Mouse (Mus musculus): ENCODE data around the gene Atf7. TPM values are rescaled to one million over a fixed set of nuclear protein-coding genes. Genes with fewer than 3 reads are reported as not detected.

Gene Atf7
- polyA plus RNA-seq, 1 experiment from 2014 or later: 13.7 TPM

GRCm38 (mm10) chr15:102585501-102585900 lies 39.8 kb downstream of the Atf7 start:
- no peak for DNase-seq (ENCODE audit: low spot score)
- H3K27me3 ChIP-seq (ENCODE audit: control insufficient read depth, insufficient read depth, low read length): no peaks in the 10 kb centered on the region
- no peak overlapping the region for H3K27ac ChIP-seq (replicated peaks; ENCODE audit: low read depth, low read length)
- no peaks in the 10 kb centered on the region for H3K36me3 ChIP-seq (replicated peaks; ENCODE audit: control insufficient read depth, insufficient read depth, low read depth, low read length)
- H3K9me3 ChIP-seq (replicated peaks; ENCODE audit: control insufficient read depth, low read length): no peaks in the 10 kb centered on the region
- H3K9ac ChIP-seq (replicated peaks; ENCODE audit: low read length): no peak overlapping the region
- ATAC-seq (replicated peaks; ENCODE audit: insufficient number of reproducible peaks, low FRiP score, low TSS enrichment, low read depth): no peak
- 90% methylated on average over 5 of the region's 5 CpGs for WGBS
- no peak overlapping the region for H3K4me3 ChIP-seq (ENCODE audit: low read depth, low read length)
- H3K4me2 ChIP-seq (ENCODE audit: low read depth, low read length): no peak overlapping the region
- no peaks in the 10 kb centered on the region for H3K4me1 ChIP-seq (ENCODE audit: control insufficient read depth, insufficient read depth, low read length)

GRCm38 (mm10) chr15:102583708-102584383 lies 41.4 kb downstream of the Atf7 start:
- H3K36me3 ChIP-seq (replicated peaks; ENCODE audit: control insufficient read depth, insufficient read depth, low read depth, low read length): no peaks in the 10 kb centered on the region
- DNase-seq (ENCODE audit: low spot score) (peak; percentile 7), ATAC-seq (replicated peaks; ENCODE audit: insufficient number of reproducible peaks, low FRiP score, low TSS enrichment, low read depth) (no peak)
- H3K9ac ChIP-seq (replicated peaks; ENCODE audit: low read length): no peak overlapping the region; the same call in 1 of the 2 replicates
- no peaks in the 10 kb centered on the region for H3K9me3 ChIP-seq (replicated peaks; ENCODE audit: control insufficient read depth, low read length)
- WGBS: 44% methylated on average over 8 of the region's 8 CpGs
- no peak overlapping the region for H3K4me2 ChIP-seq (ENCODE audit: low read depth, low read length)
- no peaks in the 10 kb centered on the region for H3K4me1 ChIP-seq (ENCODE audit: control insufficient read depth, insufficient read depth, low read length)
- no peak overlapping the region for H3K27ac ChIP-seq (replicated peaks; ENCODE audit: low read depth, low read length)
- no peak overlapping the region for H3K4me3 ChIP-seq (ENCODE audit: low read depth, low read length)
- H3K27me3 ChIP-seq (ENCODE audit: control insufficient read depth, insufficient read depth, low read length): no peaks in the 10 kb centered on the region

GRCm38 (mm10) chr15:102581205-102581604 lies 44.1 kb downstream of the Atf7 start:
- no peak for ATAC-seq (replicated peaks; ENCODE audit: insufficient number of reproducible peaks, low FRiP score, low TSS enrichment, low read depth)
- Histone ChIP-seq H3K36me3 (replicated peaks; ENCODE audit: control insufficient read depth, insufficient read depth, low read depth, low read length) (no peaks in the 10 kb centered on the region), H3K4me2 (ENCODE audit: low read depth, low read length) (no peak overlapping the region), H3K27ac (replicated peaks; ENCODE audit: low read depth, low read length) (no peak overlapping the region), H3K9ac (replicated peaks; ENCODE audit: low read length) (no peak overlapping the region), H3K4me3 (ENCODE audit: low read depth, low read length) (no peak overlapping the region), H3K27me3 (ENCODE audit: control insufficient read depth, insufficient read depth, low read length) (no peaks in the 10 kb centered on the region), H3K4me1 (ENCODE audit: control insufficient read depth, insufficient read depth, low read length) (no peaks in the 10 kb centered on the region), H3K9me3 (replicated peaks; ENCODE audit: control insufficient read depth, low read length) (no peaks in the 10 kb centered on the region)
- WGBS: 84% methylated on average over 1 of the region's 1 CpGs
- DNase-seq (ENCODE audit: low spot score): no peak

GRCm38 (mm10) chr15:102578351-102578750 lies 46.9 kb downstream of the Atf7 start:
- no peak overlapping the region for H3K27ac ChIP-seq (replicated peaks; ENCODE audit: low read depth, low read length)
- no peaks in the 10 kb centered on the region for H3K36me3 ChIP-seq (replicated peaks; ENCODE audit: control insufficient read depth, insufficient read depth, low read depth, low read length)
- H3K4me3 ChIP-seq (ENCODE audit: low read depth, low read length): no peak overlapping the region
- no peaks in the 10 kb centered on the region for H3K9me3 ChIP-seq (replicated peaks; ENCODE audit: control insufficient read depth, low read length)
- H3K4me2 ChIP-seq (ENCODE audit: low read depth, low read length): no peak overlapping the region
- H3K9ac ChIP-seq (replicated peaks; ENCODE audit: low read length): no peak overlapping the region
- 84% methylated on average over 2 of the region's 2 CpGs for WGBS
- H3K4me1 ChIP-seq (ENCODE audit: control insufficient read depth, insufficient read depth, low read length): no peaks in the 10 kb centered on the region
- ATAC-seq (replicated peaks; ENCODE audit: insufficient number of reproducible peaks, low FRiP score, low TSS enrichment, low read depth) (no peak), DNase-seq (ENCODE audit: low spot score) (no peak)
- no peaks in the 10 kb centered on the region for H3K27me3 ChIP-seq (ENCODE audit: control insufficient read depth, insufficient read depth, low read length)

GRCm38 (mm10) chr15:102576972-102577371 lies 48.3 kb downstream of the Atf7 start:
- H3K9me3 ChIP-seq (replicated peaks; ENCODE audit: control insufficient read depth, low read length): no peaks in the 10 kb centered on the region
- no peak for ATAC-seq (replicated peaks; ENCODE audit: insufficient number of reproducible peaks, low FRiP score, low TSS enrichment, low read depth)
- WGBS: 94% methylated on average over 1 of the region's 1 CpGs
- no peak overlapping the region for H3K4me3 ChIP-seq (ENCODE audit: low read depth, low read length)
- H3K4me1 ChIP-seq (ENCODE audit: control insufficient read depth, insufficient read depth, low read length): no peaks in the 10 kb centered on the region
- H3K4me2 ChIP-seq (ENCODE audit: low read depth, low read length): no peak overlapping the region
- no peak for DNase-seq (ENCODE audit: low spot score)
- no peak overlapping the region for H3K9ac ChIP-seq (replicated peaks; ENCODE audit: low read length)
- H3K27ac ChIP-seq (replicated peaks; ENCODE audit: low read depth, low read length): no peak overlapping the region
- H3K27me3 ChIP-seq (ENCODE audit: control insufficient read depth, insufficient read depth, low read length): no peaks in the 10 kb centered on the region
- H3K36me3 ChIP-seq (replicated peaks; ENCODE audit: control insufficient read depth, insufficient read depth, low read depth, low read length): no peaks in the 10 kb centered on the region

- no peaks in the 10 kb centered on the region for H3K36me3 ChIP-seq (replicated peaks; ENCODE audit: control insufficient read depth, insufficient read depth, low read depth, low read length)
- ATAC-seq (replicated peaks; ENCODE audit: insufficient number of reproducible peaks, low FRiP score, low TSS enrichment, low read depth) (no peak), DNase-seq (ENCODE audit: low spot score) (no peak)
- H3K4me2 ChIP-seq (ENCODE audit: low read depth, low read length): no peak overlapping the region
- no peaks in the 10 kb centered on the region for H3K27me3 ChIP-seq (ENCODE audit: control insufficient read depth, insufficient read depth, low read length)
- 86% methylated on average over 3 of the region's 3 CpGs for WGBS
- H3K9me3 ChIP-seq (replicated peaks; ENCODE audit: control insufficient read depth, low read length): no peaks in the 10 kb centered on the region
- no peak overlapping the region for H3K4me3 ChIP-seq (ENCODE audit: low read depth, low read length)
- no peaks in the 10 kb centered on the region for H3K4me1 ChIP-seq (ENCODE audit: control insufficient read depth, insufficient read depth, low read length)
- H3K27ac ChIP-seq (replicated peaks; ENCODE audit: low read depth, low read length): no peak overlapping the region
- no peak overlapping the region for H3K9ac ChIP-seq (replicated peaks; ENCODE audit: low read length)
Measured at GRCm38 (mm10) chr15:102572081-102572480, 53.2 kb downstream of the Atf7 start.

- H3K27me3 ChIP-seq (ENCODE audit: control insufficient read depth, insufficient read depth, low read length): no peaks in the 10 kb centered on the region
- H3K4me3 ChIP-seq (ENCODE audit: low read depth, low read length): no peak overlapping the region
- DNase-seq (ENCODE audit: low spot score) (no peak), ATAC-seq (replicated peaks; ENCODE audit: insufficient number of reproducible peaks, low FRiP score, low TSS enrichment, low read depth) (no peak)
- H3K9me3 ChIP-seq (replicated peaks; ENCODE audit: control insufficient read depth, low read length): no peaks in the 10 kb centered on the region
- no peaks in the 10 kb centered on the region for H3K36me3 ChIP-seq (replicated peaks; ENCODE audit: control insufficient read depth, insufficient read depth, low read depth, low read length)
- H3K4me2 ChIP-seq (ENCODE audit: low read depth, low read length): no peak overlapping the region
- H3K9ac ChIP-seq (replicated peaks; ENCODE audit: low read length): no peak overlapping the region
- H3K27ac ChIP-seq (replicated peaks; ENCODE audit: low read depth, low read length): no peak overlapping the region
- H3K4me1 ChIP-seq (ENCODE audit: control insufficient read depth, insufficient read depth, low read length): no peaks in the 10 kb centered on the region
- 93% methylated on average over 2 of the region's 2 CpGs for WGBS
Measured at GRCm38 (mm10) chr15:102567849-102568248, 57.4 kb downstream of the Atf7 start.

GRCm38 (mm10) chr15:102563681-102564080 lies 61.6 kb downstream of the Atf7 start:
- Histone ChIP-seq H3K4me3 (ENCODE audit: low read depth, low read length) (no peak overlapping the region), H3K9ac (replicated peaks; ENCODE audit: low read length) (no peak overlapping the region), H3K9me3 (replicated peaks; ENCODE audit: control insufficient read depth, low read length) (no peaks in the 10 kb centered on the region), H3K36me3 (replicated peaks; ENCODE audit: control insufficient read depth, insufficient read depth, low read depth, low read length) (no peaks in the 10 kb centered on the region), H3K27me3 (ENCODE audit: control insufficient read depth, insufficient read depth, low read length) (no peaks in the 10 kb centered on the region), H3K4me1 (ENCODE audit: control insufficient read depth, insufficient read depth, low read length) (no peaks in the 10 kb centered on the region), H3K27ac (replicated peaks; ENCODE audit: low read depth, low read length) (no peak overlapping the region), H3K4me2 (ENCODE audit: low read depth, low read length) (no peak overlapping the region)
- DNase-seq (ENCODE audit: low spot score) (no peak), ATAC-seq (replicated peaks; ENCODE audit: insufficient number of reproducible peaks, low FRiP score, low TSS enrichment, low read depth) (no peak)
- 93% methylated on average over 5 of the region's 5 CpGs for WGBS

All from embryonic facial prominence, embryonic 11.5 days (tissue).